Mouse (Mus musculus): ENCODE measurements around the gene Ninj2. TPM values are rescaled to one million over a fixed set of nuclear protein-coding genes. Genes with fewer than 3 reads are reported as not detected.
A peak's percentile ranks its signal among the peaks of the same experiment; 100 is the strongest.

The Ninj2 gene
- polyA plus RNA-seq, 1 experiment = not detected

DNA sequence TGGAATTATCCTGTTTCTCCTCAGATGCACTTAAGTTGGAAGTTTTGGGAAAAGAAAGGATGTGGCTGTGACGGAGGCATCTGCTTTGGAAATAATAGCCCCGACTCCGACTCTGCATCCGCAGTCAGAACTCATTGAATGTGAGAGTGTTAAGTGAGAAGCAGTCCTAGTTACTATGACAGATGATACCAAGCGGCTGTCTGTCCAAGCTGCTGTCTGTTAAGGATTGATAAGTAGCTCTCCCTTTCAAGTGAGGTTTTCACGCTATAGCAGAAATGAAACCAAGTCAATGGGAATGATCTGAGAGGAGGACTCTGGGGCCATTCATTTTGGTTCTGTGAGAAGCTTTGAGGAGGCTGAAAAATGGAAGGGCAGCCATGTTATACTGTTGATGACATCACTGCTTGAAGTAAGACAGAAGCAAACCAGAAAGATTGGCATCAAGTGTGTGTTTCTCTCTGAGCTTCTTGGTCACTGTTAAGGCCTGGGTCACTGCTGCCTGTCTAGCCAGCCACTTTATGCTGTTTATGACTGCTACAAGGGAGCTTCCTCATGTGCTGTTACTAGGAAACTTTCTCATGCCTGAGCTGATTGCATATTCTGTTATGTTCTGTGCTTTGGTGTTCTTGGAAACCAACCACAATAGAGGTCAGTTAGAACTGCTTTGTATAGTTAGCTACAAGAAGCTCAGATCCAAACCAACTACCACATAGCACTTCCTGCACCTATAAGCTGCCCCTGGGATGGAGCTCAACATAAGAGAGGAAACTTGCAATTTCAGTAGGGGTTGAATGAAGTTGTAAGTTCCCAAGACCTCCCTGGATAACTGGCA lies 16.3 kb upstream of the Ninj2 start:
- H3K79me2 ChIP-seq (ENCODE audit: control insufficient read depth, insufficient read depth) = no peaks in the 10 kb centered on the region
- TF ChIP-seq FOSL1 (IDR thresholded peaks at IDR 0.05; ENCODE audit: insufficient read depth, low read length, poor library complexity, severe bottlenecking) (no peak), USF1 (IDR thresholded peaks at IDR 0.05; ENCODE audit: low read depth) (no peak), MAX (IDR thresholded peaks at IDR 0.05) (no peak), MYOG (IDR thresholded peaks at IDR 0.05; ENCODE audit: control insufficient read depth, extremely low read depth, insufficient read length) (no peak), CEBPB (IDR thresholded peaks at IDR 0.05; ENCODE audit: low read depth) (no peak), CTCF (IDR thresholded peaks at IDR 0.05; ENCODE audit: control insufficient read depth, insufficient read depth, insufficient read length) (no peak), MYOD1 (IDR thresholded peaks at IDR 0.05; ENCODE audit: control insufficient read depth, insufficient read length, low read depth) (no peak)
- no peaks in the 10 kb centered on the region for H3K36me3 ChIP-seq (ENCODE audit: control insufficient read depth, insufficient read depth)
- no peak overlapping the region for H3K4me3 ChIP-seq (ENCODE audit: insufficient read depth, poor library complexity, severe bottlenecking)
- no peaks in the 10 kb centered on the region for H3K27me3 ChIP-seq (ENCODE audit: control insufficient read depth, insufficient read depth, insufficient read length)
- no peak overlapping the region for H3ac ChIP-seq (ENCODE audit: control insufficient read depth, insufficient read length, low read depth)
- no peaks in the 10 kb centered on the region for H3K79me3 ChIP-seq (ENCODE audit: low read depth)

DNA sequence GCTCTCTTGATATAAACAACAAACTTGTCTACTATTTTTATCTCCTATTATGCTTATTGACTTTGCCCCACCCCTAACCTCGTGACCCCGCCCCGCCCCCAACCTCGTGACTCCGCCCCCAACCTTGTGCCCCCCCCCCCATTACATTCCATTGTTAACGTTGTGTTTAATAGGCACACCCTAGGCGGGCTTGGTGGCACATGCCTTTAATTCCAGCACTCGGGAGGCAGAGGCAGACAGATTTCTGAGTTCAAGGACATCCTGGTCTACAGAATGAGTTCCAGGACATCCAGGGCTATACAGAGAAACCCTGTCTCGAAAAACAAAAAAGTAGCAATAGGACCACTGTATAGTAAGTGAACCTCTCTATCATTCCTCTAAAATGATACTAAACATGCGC lies 13.6 kb upstream of the Ninj2 start:
- H3ac ChIP-seq (ENCODE audit: control insufficient read depth, insufficient read length, low read depth) = no peak overlapping the region
- no peaks in the 10 kb centered on the region for H3K27me3 ChIP-seq (ENCODE audit: control insufficient read depth, insufficient read depth, insufficient read length)
- no peak overlapping the region for H3K4me3 ChIP-seq (ENCODE audit: insufficient read depth, poor library complexity, severe bottlenecking)
- TF ChIP-seq MAX (IDR thresholded peaks at IDR 0.05) = no peak
- no peak for TF ChIP-seq CTCF (IDR thresholded peaks at IDR 0.05; ENCODE audit: control insufficient read depth, insufficient read depth, insufficient read length)
- TF ChIP-seq MYOG (IDR thresholded peaks at IDR 0.05; ENCODE audit: control insufficient read depth, extremely low read depth, insufficient read length) = no peak
- TF ChIP-seq FOSL1 (IDR thresholded peaks at IDR 0.05; ENCODE audit: insufficient read depth, low read length, poor library complexity, severe bottlenecking) = no peak
- TF ChIP-seq CEBPB (IDR thresholded peaks at IDR 0.05; ENCODE audit: low read depth) = no peak
- TF ChIP-seq USF1 (IDR thresholded peaks at IDR 0.05; ENCODE audit: low read depth) = no peak
- TF ChIP-seq MYOD1 (IDR thresholded peaks at IDR 0.05; ENCODE audit: control insufficient read depth, insufficient read length, low read depth) = no peak
- no peaks in the 10 kb centered on the region for H3K79me2 ChIP-seq (ENCODE audit: control insufficient read depth, insufficient read depth)
- H3K36me3 ChIP-seq (ENCODE audit: control insufficient read depth, insufficient read depth) = no peaks in the 10 kb centered on the region
- H3K79me3 ChIP-seq (ENCODE audit: low read depth) = no peaks in the 10 kb centered on the region

DNA sequence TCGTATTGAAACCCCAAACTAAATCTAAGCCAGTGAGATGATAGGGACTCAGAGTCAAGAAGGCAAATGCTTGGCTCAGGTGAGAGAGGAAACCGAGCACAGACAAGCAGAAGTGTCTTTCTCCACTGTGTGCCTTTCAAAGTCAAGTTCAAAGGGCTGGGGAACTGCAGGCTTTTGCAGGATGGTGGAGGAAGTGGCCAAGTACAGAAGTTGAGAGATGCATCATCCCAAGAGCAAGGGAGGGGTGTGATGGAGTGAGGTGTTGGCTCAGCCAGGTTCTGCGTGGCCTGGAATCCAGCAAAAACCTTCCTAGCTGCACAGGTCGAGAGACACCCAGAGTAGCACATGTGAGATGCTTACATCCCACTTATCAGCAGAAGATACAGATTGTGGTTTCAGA lies 11.6 kb upstream of the Ninj2 start:
- H3K4me3 ChIP-seq (ENCODE audit: insufficient read depth, poor library complexity, severe bottlenecking) = no peak overlapping the region
- no peaks in the 10 kb centered on the region for H3K79me2 ChIP-seq (ENCODE audit: control insufficient read depth, insufficient read depth)
- TF ChIP-seq FOSL1 (IDR thresholded peaks at IDR 0.05; ENCODE audit: insufficient read depth, low read length, poor library complexity, severe bottlenecking) (no peak), MAX (IDR thresholded peaks at IDR 0.05) (no peak), MYOD1 (IDR thresholded peaks at IDR 0.05; ENCODE audit: control insufficient read depth, insufficient read length, low read depth) (no peak), MYOG (IDR thresholded peaks at IDR 0.05; ENCODE audit: control insufficient read depth, extremely low read depth, insufficient read length) (no peak), CTCF (IDR thresholded peaks at IDR 0.05; ENCODE audit: control insufficient read depth, insufficient read depth, insufficient read length) (no peak)
- no peaks in the 10 kb centered on the region for H3K79me3 ChIP-seq (ENCODE audit: low read depth)
- H3ac ChIP-seq (ENCODE audit: control insufficient read depth, insufficient read length, low read depth) = no peak overlapping the region
- no peaks in the 10 kb centered on the region for H3K36me3 ChIP-seq (ENCODE audit: control insufficient read depth, insufficient read depth)
- H3K27me3 ChIP-seq (ENCODE audit: control insufficient read depth, insufficient read depth, insufficient read length) = no peaks in the 10 kb centered on the region

DNA sequence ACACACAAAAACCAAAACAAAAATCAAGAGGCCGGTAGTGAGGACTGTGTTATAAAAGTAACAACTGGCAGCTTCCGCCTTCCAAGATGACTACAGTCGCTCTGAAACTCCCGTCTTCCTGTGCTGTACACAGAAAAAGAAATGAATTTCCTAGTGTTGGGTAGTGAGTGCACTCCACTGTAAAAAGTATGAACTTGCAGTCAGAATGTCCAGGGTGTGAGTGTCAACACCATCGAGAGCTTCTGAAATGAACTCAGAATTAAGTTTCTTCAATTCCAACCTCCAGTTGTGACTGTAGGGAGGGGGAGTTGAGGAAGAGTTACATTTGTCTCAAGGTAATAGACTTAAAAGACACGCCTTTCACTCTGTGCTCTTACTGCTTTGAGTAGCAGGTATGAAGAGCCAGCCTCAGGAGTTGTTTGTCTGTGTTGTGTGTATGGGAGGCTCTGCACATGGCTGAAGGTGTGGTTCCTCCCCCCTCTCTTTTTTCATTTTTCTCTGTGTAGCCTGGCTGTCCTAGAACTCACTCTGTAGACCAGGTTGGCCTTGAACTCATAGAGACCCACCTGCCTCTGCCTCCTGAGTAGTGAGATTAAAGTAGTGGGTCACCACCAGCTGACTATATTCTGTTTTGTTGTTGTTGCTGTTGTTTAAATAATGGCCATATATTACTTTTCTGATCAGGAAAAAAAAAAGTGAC lies 10.7 kb upstream of the Ninj2 start:
- TF ChIP-seq CTCF (IDR thresholded peaks at IDR 0.05; ENCODE audit: control insufficient read depth, insufficient read depth, insufficient read length) = no peak
- TF ChIP-seq FOSL1 (IDR thresholded peaks at IDR 0.05; ENCODE audit: insufficient read depth, low read length, poor library complexity, severe bottlenecking) = no peak
- TF ChIP-seq MYOD1 (IDR thresholded peaks at IDR 0.05; ENCODE audit: control insufficient read depth, insufficient read length, low read depth) = no peak
- no peak for TF ChIP-seq USF1 (IDR thresholded peaks at IDR 0.05; ENCODE audit: low read depth)
- TF ChIP-seq MAX (IDR thresholded peaks at IDR 0.05) = no peak
- no peak for TF ChIP-seq MYOG (IDR thresholded peaks at IDR 0.05; ENCODE audit: control insufficient read depth, extremely low read depth, insufficient read length)
- no peak for TF ChIP-seq CEBPB (IDR thresholded peaks at IDR 0.05; ENCODE audit: low read depth)
- Histone ChIP-seq H3K79me2 (ENCODE audit: control insufficient read depth, insufficient read depth) (no peaks in the 10 kb centered on the region), H3ac (ENCODE audit: control insufficient read depth, insufficient read length, low read depth) (no peak overlapping the region), H3K79me3 (ENCODE audit: low read depth) (no peaks in the 10 kb centered on the region), H3K4me3 (ENCODE audit: insufficient read depth, poor library complexity, severe bottlenecking) (no peak overlapping the region), H3K27me3 (ENCODE audit: control insufficient read depth, insufficient read depth, insufficient read length) (no peaks in the 10 kb centered on the region), H3K36me3 (ENCODE audit: control insufficient read depth, insufficient read depth) (no peaks in the 10 kb centered on the region)

DNA sequence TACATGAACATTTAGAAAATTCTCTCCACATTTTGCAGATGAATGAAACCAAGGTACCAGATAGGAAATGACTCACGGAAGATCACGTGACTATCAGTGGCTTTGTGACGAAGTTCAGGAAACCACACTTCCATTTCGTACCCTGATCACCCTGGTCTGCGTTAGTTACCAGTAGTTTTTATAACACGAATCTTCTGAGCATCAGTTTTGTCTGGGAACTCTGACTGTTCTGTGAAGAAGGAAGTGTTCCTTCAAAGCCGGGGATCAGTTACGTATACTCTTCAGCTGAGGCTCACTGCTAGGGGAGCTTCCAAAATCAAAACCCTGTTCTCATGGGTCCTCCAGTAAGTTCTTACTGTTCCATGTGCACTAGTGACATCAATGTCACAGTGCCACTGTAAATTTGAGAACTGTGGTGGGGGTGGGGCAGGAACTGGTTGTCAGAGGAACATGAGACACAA lies 10.2 kb upstream of the Ninj2 start:
- no peaks in the 10 kb centered on the region for H3K79me2 ChIP-seq (ENCODE audit: control insufficient read depth, insufficient read depth)
- TF ChIP-seq MYOG (IDR thresholded peaks at IDR 0.05; ENCODE audit: control insufficient read depth, extremely low read depth, insufficient read length) (no peak), FOSL1 (IDR thresholded peaks at IDR 0.05; ENCODE audit: insufficient read depth, low read length, poor library complexity, severe bottlenecking) (no peak), CTCF (IDR thresholded peaks at IDR 0.05; ENCODE audit: control insufficient read depth, insufficient read depth, insufficient read length) (no peak), USF1 (IDR thresholded peaks at IDR 0.05; ENCODE audit: low read depth) (peak; percentile 96)
- H3K27me3 ChIP-seq (ENCODE audit: control insufficient read depth, insufficient read depth, insufficient read length) = no peaks in the 10 kb centered on the region
- no peak overlapping the region for H3K4me3 ChIP-seq (ENCODE audit: insufficient read depth, poor library complexity, severe bottlenecking)
- H3K36me3 ChIP-seq (ENCODE audit: control insufficient read depth, insufficient read depth) = no peaks in the 10 kb centered on the region
- no peaks in the 10 kb centered on the region for H3K79me3 ChIP-seq (ENCODE audit: low read depth)
- H3ac ChIP-seq (ENCODE audit: control insufficient read depth, insufficient read length, low read depth) = no peak overlapping the region
